Mouse (Mus musculus) CH12.LX (cell line): Measurements from ENCODE around the gene Klc4. TPM values are rescaled to one million over a fixed set of nuclear protein-coding genes. Genes with fewer than 3 reads are reported as not detected.

Source experiments
- DNase-seq: peaks from one replicate; pipeline ENCODE4 v3.0.0-alpha.2; 2013; ENCODE audit errors: extremely low read depth
- H3K27ac ChIP-seq: 2 replicates; pipeline ENCODE4 v1.5.1; 2012; ENCODE audit warnings: low read depth, mild to moderate bottlenecking, control low read depth, moderate library complexity; ENCODE audit not compliant: insufficient read depth
- H3K27me3 ChIP-seq: replicated peaks from 2 replicates; pipeline ENCODE3; 2012; ENCODE audit warnings: inconsistent platforms
- H3K36me3 ChIP-seq, 2 experiments: replicated peaks in 1 of 2; 2 replicates each; pipeline versions ENCODE3 to v1.6.1; 2012; ENCODE audit warnings: inconsistent platforms in 1 of 2, low read length in 1 of 2, mild to moderate bottlenecking in 1 of 2, mixed read lengths in 1 of 2, moderate library complexity in 1 of 2; ENCODE audit not compliant: control insufficient read depth in 1 of 2, insufficient read depth in 1 of 2
- H3K4me1 ChIP-seq, 2 experiments: 2 replicates each; pipeline ENCODE4 v1.6.1; 2012; ENCODE audit warnings: inconsistent platforms in 1 of 2, moderate library complexity in 1 of 2; ENCODE audit not compliant: insufficient read depth in 2 of 2, control insufficient read depth in 1 of 2
- H3K4me2 ChIP-seq: 2 replicates; pipeline ENCODE4 v1.6.1; 2012; ENCODE audit warnings: low read depth, mild to moderate bottlenecking, control low read depth; ENCODE audit not compliant: poor library complexity, insufficient read depth, severe bottlenecking
- H3K4me3 ChIP-seq, 3 experiments: fragments of 150-350 bp in 1 of 3; sonication (generic) in 1 of 3; replicated peaks in 1 of 3; 2 replicates each; pipeline versions ENCODE3 to v1.5.1; 2011 to 2012; ENCODE audit warnings: low read depth in 2 of 3, low read length in 2 of 3, mild to moderate bottlenecking in 2 of 3, moderate library complexity in 2 of 3, control low read depth in 1 of 3, improper control_type of control experiment in 1 of 3, inconsistent platforms in 1 of 3, mixed read lengths in 1 of 3; ENCODE audit not compliant: poor library complexity in 1 of 3
- H3K79me2 ChIP-seq: replicated peaks from 2 replicates; pipeline ENCODE4 v1.6.1; 2012; ENCODE audit warnings: mild to moderate bottlenecking, moderate library complexity; ENCODE audit not compliant: control insufficient read depth, poor library complexity, insufficient read depth, severe bottlenecking; ENCODE audit errors: extremely low read depth
- H3K9ac ChIP-seq: 2 replicates; pipeline ENCODE4 v1.6.1; 2012; ENCODE audit warnings: low read depth, mild to moderate bottlenecking, control low read depth, moderate library complexity; ENCODE audit not compliant: insufficient read depth
- H3K9me3 ChIP-seq: replicated peaks from 2 replicates; pipeline ENCODE3; 2012; ENCODE audit warnings: low read length, inconsistent platforms, mixed read lengths
- BHLHE40 ChIP-seq: IDR thresholded peaks from 2 replicates; pipeline ENCODE4 v1.6.1; 2011; ENCODE audit warnings: mild to moderate bottlenecking, low read depth, low read length, improper control_type of control experiment
- CHD2 ChIP-seq: IDR thresholded peaks from 2 replicates; pipeline ENCODE4 v1.6.1; 2011; ENCODE audit warnings: low read length, improper control_type of control experiment
- CTCF ChIP-seq, 2 experiments: IDR thresholded peaks in 1 of 2; conservative IDR thresholded peaks in 1 of 2; 2 replicates each; pipeline ENCODE4 v1.5.1; 2011 to 2012; ENCODE audit warnings: low read depth in 2 of 2, low read length in 2 of 2, improper control_type of control experiment in 1 of 2, inconsistent platforms in 1 of 2, mild to moderate bottlenecking in 1 of 2, moderate library complexity in 1 of 2
- E2F4 ChIP-seq: IDR thresholded peaks from 2 replicates; pipeline ENCODE4 v1.6.1; 2011; ENCODE audit warnings: low read depth, low read length, improper control_type of control experiment; ENCODE audit not compliant: insufficient replicate concordance
- EP300 ChIP-seq: IDR thresholded peaks from 2 replicates; pipeline ENCODE4 v1.6.1; 2011; ENCODE audit warnings: low read length, improper control_type of control experiment
- ETS1 ChIP-seq: conservative IDR thresholded peaks from 2 replicates; pipeline ENCODE4 v1.6.1; 2012; ENCODE audit warnings: low read depth, mild to moderate bottlenecking, inconsistent platforms, low read length, improper control_type of control experiment, moderate library complexity
- HCFC1 ChIP-seq: IDR thresholded peaks from 2 replicates; pipeline ENCODE4 v1.6.1; 2012; ENCODE audit warnings: low read depth, mild to moderate bottlenecking, inconsistent platforms, low read length, improper control_type of control experiment
- IRF4 ChIP-seq: IDR thresholded peaks from 2 replicates; pipeline ENCODE4 v1.6.1; 2014; ENCODE audit warnings: low read depth, mild to moderate bottlenecking, inconsistent platforms, low read length, improper control_type of control experiment
- MAFK ChIP-seq: IDR thresholded peaks from 2 replicates; pipeline ENCODE4 v1.6.1; 2011; ENCODE audit warnings: low read length, improper control_type of control experiment; ENCODE audit not compliant: insufficient replicate concordance
- MAX ChIP-seq: IDR thresholded peaks from 2 replicates; pipeline ENCODE4 v1.6.1; 2011; ENCODE audit warnings: low read length, improper control_type of control experiment
- MAZ ChIP-seq: IDR thresholded peaks from 2 replicates; pipeline ENCODE4 v1.6.1; 2012; ENCODE audit warnings: low read depth, mild to moderate bottlenecking, inconsistent platforms, low read length, improper control_type of control experiment, moderate library complexity
- MEF2A ChIP-seq: IDR thresholded peaks from 2 replicates; pipeline ENCODE4 v1.6.1; 2014; ENCODE audit warnings: low read depth, mild to moderate bottlenecking, inconsistent platforms, low read length, improper control_type of control experiment, borderline replicate concordance
- MYC ChIP-seq: IDR thresholded peaks from 2 replicates; pipeline ENCODE4 v1.6.1; 2011; ENCODE audit warnings: low read depth, mild to moderate bottlenecking, improper control_type of control experiment, low read length
- POLR2A ChIP-seq: IDR thresholded peaks from 2 replicates; pipeline ENCODE4 v1.6.1; 2011; ENCODE audit warnings: low read depth, mild to moderate bottlenecking, improper control_type of control experiment, low read length
- POLR2AphosphoS2 ChIP-seq: IDR thresholded peaks from 2 replicates; pipeline ENCODE4 v1.6.1; 2011; ENCODE audit warnings: low read depth, low read length, improper control_type of control experiment
- RAD21 ChIP-seq: IDR thresholded peaks from 2 replicates; pipeline ENCODE4 v1.6.1; 2011; ENCODE audit warnings: low read depth, mild to moderate bottlenecking, low read length, improper control_type of control experiment, moderate library complexity
- RCOR1 ChIP-seq: conservative IDR thresholded peaks from 2 replicates; pipeline ENCODE4 v1.6.1; 2012; ENCODE audit warnings: low read depth, mild to moderate bottlenecking, inconsistent platforms, low read length, improper control_type of control experiment
- TCF12 ChIP-seq: IDR thresholded peaks from 2 replicates; pipeline ENCODE4 v1.6.1; 2014; ENCODE audit warnings: low read depth, mild to moderate bottlenecking, inconsistent platforms, low read length, improper control_type of control experiment
- USF2 ChIP-seq: conservative IDR thresholded peaks from 2 replicates; pipeline ENCODE4 v1.6.1; 2011; ENCODE audit warnings: low read depth, low read length, improper control_type of control experiment
- ZC3H11A ChIP-seq: IDR thresholded peaks from 2 replicates; pipeline ENCODE4 v1.6.1; 2012; ENCODE audit warnings: low read depth, mild to moderate bottlenecking, inconsistent platforms, low read length, improper control_type of control experiment
- ZKSCAN1 ChIP-seq: IDR thresholded peaks from 2 replicates; pipeline ENCODE4 v1.6.1; 2012; ENCODE audit warnings: low read depth, inconsistent platforms, low read length, improper control_type of control experiment, borderline replicate concordance
- ZMIZ1 ChIP-seq: IDR thresholded peaks from 2 replicates; pipeline ENCODE4 v1.6.1; 2012; ENCODE audit warnings: low read depth, mild to moderate bottlenecking, inconsistent platforms, low read length, improper control_type of control experiment
- dilution Hi-C: fragments of 300-500 bp; cut with MboI; formaldehyde crosslinking; loops from 2 replicates; pipeline ENCODE4 v1.14.3; 2020; ENCODE audit warnings: low sequenced_read_pairs; ENCODE audit not compliant: extremely low pct_unique_long_range_greater_than_20kb, extremely low pct_ligation_motif_present
- in situ Hi-C: fragments of 300-500 bp; cut with MboI; formaldehyde crosslinking; loops from 3 replicates; pipeline ENCODE4 v1.14.3; 2019; ENCODE audit warnings: low sequenced_read_pairs, low pct_ligation_motif_present, low pct_unique_long_range_greater_than_20kb, mixed read lengths
- polyA plus RNA-seq: library from polyadenylated mRNA; unstranded; fragments of >175 nt; gene quantifications from 2 replicates; pipeline ENCODE4 v1.2.1, GENCODE M21; 2012; ENCODE audit warnings: low read depth; ENCODE audit not compliant: insufficient read length
- total RNA-seq, 2 experiments: library from RNA; depleted of rRNA; stranded (reverse); fragments of 300-350 nt in 1 of 2; fragments of >200 nt in 1 of 2; gene quantifications; 2 replicates each; pipeline ENCODE4 v1.2.3; 2012 to 2014

Gene Klc4
- total and polyA plus RNA-seq, 3 experiments: 6.6 to 10.7 (median 6.7) TPM

- TF ChIP-seq ZKSCAN1 (no peak), RCOR1 (no peak), CHD2 (no peak), POLR2A (no peak), MYC (no peak), POLR2AphosphoS2 (no peak), MAX (no peak), IRF4 (no peak), EP300 (no peak), ZC3H11A (no peak), USF2 (no peak), MAZ (no peak), E2F4 (no peak), CTCF (conservative IDR thresholded peaks at IDR 0.05 in 1 of 2, IDR thresholded peaks at IDR 0.05 in 1 of 2; ENCODE audit: low read depth in 2 of 2, low read length in 2 of 2) (no peak), ETS1 (no peak), MAFK (no peak), RAD21 (no peak), MEF2A (no peak), BHLHE40 (no peak), HCFC1 (no peak)
- no peaks in the 10 kb centered on the region for H3K79me2 ChIP-seq
- H3K27ac ChIP-seq: no peak overlapping the region
- H3K36me3 ChIP-seq: no peaks in the 10 kb centered on the region
- no peaks in the 10 kb centered on the region for H3K9me3 ChIP-seq
- peaks cover 0 to 9% of the 10 kb centered on the region in 2 experiments; a peak in 2 of 4 replicates for H3K4me1 ChIP-seq
- in situ Hi-C loops (no loop called here), dilution Hi-C loops (no loop called here)
- no peak overlapping the region for H3K4me3 ChIP-seq
- no peak overlapping the region for H3K9ac ChIP-seq
- no peak for DNase-seq
- no peaks in the 10 kb centered on the region for H3K27me3 ChIP-seq
- H3K4me2 ChIP-seq: no peak overlapping the region
Measured at GRCm38 (mm10) chr17:46605126-46605525, 40.7 kb downstream of the Klc4 start.

- Histone ChIP-seq H3K36me3 (no peaks in the 10 kb centered on the region), H3K27ac (no peak overlapping the region), H3K4me2 (no peak overlapping the region), H3K79me2 (no peaks in the 10 kb centered on the region), H3K4me3 (no peak overlapping the region), H3K9me3 (no peaks in the 10 kb centered on the region), H3K9ac (no peak overlapping the region), H3K27me3 (no peaks in the 10 kb centered on the region), H3K4me1 (no peaks in the 10 kb centered on the region)
- in situ Hi-C loops (no loop called here), dilution Hi-C loops (no loop called here)
- no peak for DNase-seq
- peak; percentile 23 for TF ChIP-seq RAD21
- TF ChIP-seq CTCF (conservative IDR thresholded peaks at IDR 0.05 in 1 of 2, IDR thresholded peaks at IDR 0.05 in 1 of 2; ENCODE audit: low read depth in 2 of 2, low read length in 2 of 2): peak in 1 of 2 experiments; percentile 32; a peak in 2 of 4 replicates
- no peak for TF ChIP-seq ZC3H11A
- TF ChIP-seq ZMIZ1: no peak
- TF ChIP-seq BHLHE40: no peak
- TF ChIP-seq TCF12: no peak
Measured at GRCm38 (mm10) chr17:46603229-46603628, 42.6 kb downstream of the Klc4 start.
